Mouse (Mus musculus) testis, adult 2 months (tissue): ENCODE data around the gene Pecam1.

Experiments used
- CTCF ChIP-seq: fragments of 200-500 bp; IDR thresholded peaks from 2 replicates; pipeline ENCODE4 v1.5.1; 2012; ENCODE audit warnings: low read depth, mild to moderate bottlenecking, inconsistent platforms, low read length, moderate library complexity; ENCODE audit not compliant: control insufficient read depth, insufficient read depth, insufficient replicate concordance
- POLR2A ChIP-seq: fragments of 200-500 bp; IDR thresholded peaks from 2 replicates; pipeline ENCODE4 v1.6.1; 2012; ENCODE audit warnings: low read depth, mild to moderate bottlenecking, inconsistent platforms, low read length, moderate library complexity; ENCODE audit not compliant: control insufficient read depth

- no peak for TF ChIP-seq POLR2A
- no peak for TF ChIP-seq CTCF
These were observed 80.6 kb downstream of the Pecam1 start for GRCm38 (mm10) chr11:106669873-106670173.
